11 mouse cellular contexts compared by ENCODE assay signal in genomic region chr13:56294908-56295307, GRCm38 (mm10). TPM values are rescaled to one million over a fixed set of nuclear protein-coding genes. Genes with fewer than 3 reads are reported as not detected.
DNase-seq lines count a peak whose midpoint lies in the region; ATAC-seq and TF ChIP-seq lines count a peak whose summit lies in the region.
"Had no signal": no experiment of that assay in that cellular context is flagged by ENCODE, and none has a peak within 500 bp of the region (broad histone marks: within the 10 kb centered on the region; RNA-seq: fewer than 3 reads in every experiment).

No protein-coding gene starts in this region.

- no peak for TF ChIP-seq CTCF in kidney, postnatal 0 days (IDR thresholded peaks at IDR 0.05; ENCODE audit: low read depth)
- TF ChIP-seq CTCF in hindbrain, postnatal 0 days (IDR thresholded peaks at IDR 0.05; ENCODE audit: low read depth): no peak
- no peak for TF ChIP-seq CTCF in midbrain, postnatal 0 days (IDR thresholded peaks at IDR 0.05)
- TF ChIP-seq CTCF in thymus, adult 2 months (IDR thresholded peaks at IDR 0.05; ENCODE audit: borderline replicate concordance, control insufficient read depth, extremely low read depth, insufficient read depth, low read length, poor library complexity): no peak

- H3K4me3 ChIP-seq in kidney, postnatal 0 days (replicated peaks; ENCODE audit: low read depth, low read length): peak overlapping the region; percentile 47
- peak overlapping the region; percentile 50 for H3K4me3 ChIP-seq in embryonic facial prominence, embryonic 12.5 days
- H3K4me3 ChIP-seq in hindbrain, postnatal 0 days (ENCODE audit: low read length): peak overlapping the region; percentile 44
- peak overlapping the region; percentile 44 for H3K4me3 ChIP-seq in midbrain, postnatal 0 days (ENCODE audit: low read depth, low read length)
- no peak overlapping the region for H3K4me3 ChIP-seq in thymus, adult 2 months (ENCODE audit: control insufficient read depth, insufficient read depth, low read length)
- H3K4me3 ChIP-seq: erythroblast, embryonic 14.5 days; liver, embryonic 15.5 days had no signal

- peak overlapping the region; percentile 64 for H3K4me2 ChIP-seq in kidney, postnatal 0 days (ENCODE audit: low read length)
- H3K4me2 ChIP-seq in embryonic facial prominence, embryonic 12.5 days (replicated peaks): peak overlapping the region; percentile 66
- H3K4me2 ChIP-seq in hindbrain, postnatal 0 days (ENCODE audit: low read depth, low read length): peak overlapping the region; percentile 68
- peak overlapping the region; percentile 52 for H3K4me2 ChIP-seq in midbrain, postnatal 0 days (ENCODE audit: low read depth, low read length, poor library complexity, severe bottlenecking)
- H3K4me2 ChIP-seq: liver, embryonic 15.5 days had no signal

- no peaks in the 10 kb centered on the region for H3K36me3 ChIP-seq in kidney, postnatal 0 days (ENCODE audit: insufficient read depth, low read length)
- H3K36me3 ChIP-seq in embryonic facial prominence, embryonic 12.5 days: no peaks in the 10 kb centered on the region
- H3K36me3 ChIP-seq in hindbrain, postnatal 0 days (ENCODE audit: insufficient read depth, low read length): no peaks in the 10 kb centered on the region
- H3K36me3 ChIP-seq in midbrain, postnatal 0 days (ENCODE audit: insufficient read depth, low read length): no peaks in the 10 kb centered on the region
- H3K36me3 ChIP-seq in thymus, adult 2 months (ENCODE audit: control insufficient read depth, insufficient read depth, low read length): no peaks in the 10 kb centered on the region
- H3K36me3 ChIP-seq: G1E; liver, embryonic 15.5 days had no signal

- peaks cover 30% of the 10 kb centered on the region for H3K27me3 ChIP-seq in kidney, postnatal 0 days (ENCODE audit: insufficient read depth, low read length)
- H3K27me3 ChIP-seq in embryonic facial prominence, embryonic 12.5 days: peaks cover 61% of the 10 kb centered on the region
- H3K27me3 ChIP-seq in hindbrain, postnatal 0 days (ENCODE audit: insufficient read depth, low read length): peaks cover 25% of the 10 kb centered on the region
- H3K27me3 ChIP-seq in midbrain, postnatal 0 days (ENCODE audit: insufficient read depth, low read length): peaks cover 9% of the 10 kb centered on the region; the same call in 1 of the 2 replicates
- H3K27me3 ChIP-seq in thymus, adult 2 months (ENCODE audit: control insufficient read depth, insufficient read depth, low read length): peaks cover 16% of the 10 kb centered on the region; the same call in 1 of the 2 replicates

- H3K9ac ChIP-seq in kidney, postnatal 0 days (ENCODE audit: low read depth, low read length): peak overlapping the region; percentile 53; the same call in 1 of the 2 replicates
- H3K9ac ChIP-seq in embryonic facial prominence, embryonic 12.5 days: peak overlapping the region; percentile 67
- H3K9ac ChIP-seq in hindbrain, postnatal 0 days (replicated peaks; ENCODE audit: low read length): 0 out of 2 replicates have a peak overlapping the region, but pooled peaks have one; percentile 13
- H3K9ac ChIP-seq in midbrain, postnatal 0 days (replicated peaks; ENCODE audit: low read length, poor library complexity, severe bottlenecking): no peak overlapping the region
- H3K9ac ChIP-seq: liver, embryonic 15.5 days had no signal

- intact Hi-C loops in heart, postnatal 10 days (cut with DNase I): no loop called here

- no peak overlapping the region for H3K27ac ChIP-seq in kidney, postnatal 0 days
- peak overlapping the region; percentile 56 for H3K27ac ChIP-seq in embryonic facial prominence, embryonic 12.5 days
- no peak overlapping the region for H3K27ac ChIP-seq in hindbrain, postnatal 0 days
- H3K27ac ChIP-seq in midbrain, postnatal 0 days (ENCODE audit: low read depth, low read length): no peak overlapping the region
- H3K27ac ChIP-seq in thymus, adult 2 months (ENCODE audit: control insufficient read depth, insufficient read depth, low read length): no peak overlapping the region
- H3K27ac ChIP-seq: liver, embryonic 15.5 days had no signal

- TF ChIP-seq POLR2A in thymus, adult 2 months (IDR thresholded peaks at IDR 0.05; ENCODE audit: control insufficient read depth, extremely low read depth, insufficient read depth, low read length, poor library complexity): no peak

- H3K4me1 ChIP-seq in kidney, postnatal 0 days (replicated peaks; ENCODE audit: insufficient read depth, low read length): peaks cover 6% of the 10 kb centered on the region; the same call in 1 of the 2 replicates
- H3K4me1 ChIP-seq in embryonic facial prominence, embryonic 12.5 days: peaks cover 18% of the 10 kb centered on the region
- peaks cover 11% of the 10 kb centered on the region; the same call in 1 of the 2 replicates for H3K4me1 ChIP-seq in hindbrain, postnatal 0 days (ENCODE audit: insufficient read depth, low read length)
- no peaks in the 10 kb centered on the region for H3K4me1 ChIP-seq in midbrain, postnatal 0 days (ENCODE audit: insufficient read depth, low read length)
- H3K4me1 ChIP-seq in thymus, adult 2 months (replicated peaks; ENCODE audit: control insufficient read depth, insufficient read depth, low read length): no peaks in the 10 kb centered on the region
- H3K4me1 ChIP-seq: liver, embryonic 15.5 days had no signal

- ATAC-seq in kidney, postnatal 0 days (replicated peaks; ENCODE audit: low FRiP score, low read depth): no peak
- ATAC-seq in embryonic facial prominence, embryonic 12.5 days (ENCODE audit: insufficient number of reproducible peaks, insufficient read depth, low FRiP score, low TSS enrichment): no peak
- no peak for ATAC-seq in hindbrain, postnatal 0 days
- ATAC-seq in midbrain, postnatal 0 days (ENCODE audit: low FRiP score): no peak

- DNase-seq in kidney, postnatal 0 days (ENCODE audit: low spot score): no peak
- no peak for DNase-seq in kidney, postnatal 36 days
- DNase-seq in hindbrain, postnatal 0 days (ENCODE audit: low spot score): no peak
- DNase-seq in midbrain, postnatal 0 days (ENCODE audit: low spot score): no peak
- no peak for DNase-seq in B cell, adult 2 months
- DNase-seq in thymus, adult 2 months: no peak
- no peak for DNase-seq in heart, postnatal 10 days

- H3K9me3 ChIP-seq in kidney, postnatal 0 days (replicated peaks; ENCODE audit: low read length): no peaks in the 10 kb centered on the region
- no peaks in the 10 kb centered on the region for H3K9me3 ChIP-seq in embryonic facial prominence, embryonic 12.5 days
- H3K9me3 ChIP-seq in hindbrain, postnatal 0 days (ENCODE audit: low read length): no peaks in the 10 kb centered on the region
- H3K9me3 ChIP-seq in midbrain, postnatal 0 days (ENCODE audit: low read length): no peaks in the 10 kb centered on the region
- H3K9me3 ChIP-seq: liver, embryonic 15.5 days had no signal

- WGBS in kidney, postnatal 0 days: 10% methylated on average over 10 of the region's 10 CpGs
- 5% methylated on average over 10 of the region's 10 CpGs for WGBS in embryonic facial prominence, embryonic 12.5 days
- 9% methylated on average over 10 of the region's 10 CpGs for WGBS in hindbrain, postnatal 0 days
- WGBS in midbrain, postnatal 0 days: 10% methylated on average over 10 of the region's 10 CpGs
- 7% methylated on average over 10 of the region's 10 CpGs for WGBS in thymus, adult 2 months

RNA-seq across cellular contexts. Expression of gene Cxcl14, which starts 1.4 kb away (rescaled TPM):
- polyA plus RNA-seq in kidney, postnatal 0 days (2015; fragmentation: Nextera tagmentation; extraction: Ambion mirVana): 76.4 and 88.1 TPM in 2 replicates
- 308 and 338 TPM in 2 replicates for polyA plus RNA-seq in embryonic facial prominence, embryonic 12.5 days (2016; fragmentation: Nextera tagmentation; extraction: Ambion mirVana)
- total RNA-seq in hindbrain, postnatal 0 days (2014; rRNA removed): 17.5 and 20.2 TPM in 2 replicates
- 19.2 and 19.9 TPM in 2 replicates for polyA plus RNA-seq in hindbrain, postnatal 0 days (2015; fragmentation: Nextera tagmentation; extraction: Ambion mirVana)
- 31.5 and 34.1 TPM in 2 replicates for total RNA-seq in midbrain, postnatal 0 days (2014; rRNA removed)
- polyA plus RNA-seq in midbrain, postnatal 0 days (2015; fragmentation: Nextera tagmentation; extraction: Ambion mirVana): 32.7 and 37.0 TPM in 2 replicates
- 4.7 and 4.9 TPM in 2 replicates for polyA plus RNA-seq in thymus, adult 2 months (2012; rRNA removed)
- total RNA-seq in heart, postnatal 10 days (2021): under 1 TPM; 0.17 to 0.96 TPM
- total RNA-seq: G1E had no signal
- polyA plus RNA-seq: erythroblast, embryonic 14.5 days; G1E had no signal

RNA-seq across cellular contexts. Expression of gene Neurog1, which starts 42.9 kb away (rescaled TPM):
- not detected in 2 replicates for polyA plus RNA-seq in kidney, postnatal 0 days (2015; fragmentation: Nextera tagmentation; extraction: Ambion mirVana)
- polyA plus RNA-seq in embryonic facial prominence, embryonic 12.5 days (2016; fragmentation: Nextera tagmentation; extraction: Ambion mirVana): 5.1 and 6.0 TPM in 2 replicates
- 0.14 and 0.42 TPM in 2 replicates for total RNA-seq in hindbrain, postnatal 0 days (2014; rRNA removed)
- 0.10 and 0.30 TPM in 2 replicates for polyA plus RNA-seq in hindbrain, postnatal 0 days (2015; fragmentation: Nextera tagmentation; extraction: Ambion mirVana)
- total RNA-seq in midbrain, postnatal 0 days (2014; rRNA removed): not detected in 2 replicates
- not detected in 2 replicates for polyA plus RNA-seq in midbrain, postnatal 0 days (2015; fragmentation: Nextera tagmentation; extraction: Ambion mirVana)
- polyA plus RNA-seq in thymus, adult 2 months (2012; rRNA removed): 0.17 and 0.24 TPM in 2 replicates
- total RNA-seq in heart, postnatal 10 days (2021): not detected
- polyA plus RNA-seq: erythroblast, embryonic 14.5 days; G1E; liver, embryonic 15.5 days had no signal
